Mouse (Mus musculus): ENCODE data around the gene Acly. TPM values are rescaled to one million over a fixed set of nuclear protein-coding genes. Genes with fewer than 3 reads are reported as not detected.

The Acly gene
- total and polyA plus RNA-seq, 3 experiments = 86.9 to 206 (median 139) TPM

DNA sequence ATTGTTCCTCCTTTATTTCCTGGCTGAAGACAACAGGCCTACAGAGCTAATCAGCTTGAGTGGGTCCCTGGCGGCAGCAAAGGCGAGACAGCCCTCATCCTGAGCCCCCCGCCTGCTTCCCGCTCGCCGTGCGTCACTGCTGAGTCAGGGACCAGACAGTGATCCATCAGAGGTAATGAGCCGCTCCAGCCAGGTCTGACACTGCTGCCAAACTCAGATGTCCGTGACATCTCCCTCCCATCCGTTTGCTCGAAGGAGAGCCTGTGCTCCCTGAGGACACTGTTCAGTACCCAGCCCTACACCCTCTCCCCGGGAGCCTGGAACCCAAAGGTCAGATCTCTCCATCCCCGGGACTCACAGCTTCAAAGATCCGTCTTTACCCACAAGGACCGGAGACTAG, 7.0 kb downstream of the Acly start:
- DNase-seq (ENCODE audit: low spot score) (no peak), ATAC-seq (ENCODE audit: extremely low read depth, insufficient number of reproducible peaks, low FRiP score, poor library complexity, severe bottlenecking) (no peak)
- TF ChIP-seq GATA2 (IDR thresholded peaks at IDR 0.05; ENCODE audit: borderline replicate concordance, low read depth, low read length) = no peak
- no peak for TF ChIP-seq TAL1 (conservative IDR thresholded peaks at IDR 0.05; ENCODE audit: low read depth, low read length)
- no peak for TF ChIP-seq POLR2AphosphoS5 (IDR thresholded peaks at IDR 0.05; ENCODE audit: insufficient replicate concordance, low read depth, low read length)
- no peak for TF ChIP-seq GATA1 (IDR thresholded peaks at IDR 0.05; ENCODE audit: borderline replicate concordance, low read length)
- no peak for TF ChIP-seq CTCF (IDR thresholded peaks at IDR 0.05; ENCODE audit: low read depth, low read length)
- H3K27me3 ChIP-seq (ENCODE audit: insufficient read depth, low read length) = no peaks in the 10 kb centered on the region
- H3K36me3 ChIP-seq (replicated peaks) = peaks cover 100% of the 10 kb centered on the region
- H3K4me1 ChIP-seq (ENCODE audit: insufficient read depth, low read depth, low read length) = peaks cover 28% of the 10 kb centered on the region
- H3K4me3 ChIP-seq (ENCODE audit: low read depth, low read length) = no peak overlapping the region
- no peaks in the 10 kb centered on the region for H3K9me3 ChIP-seq (replicated peaks)

DNA sequence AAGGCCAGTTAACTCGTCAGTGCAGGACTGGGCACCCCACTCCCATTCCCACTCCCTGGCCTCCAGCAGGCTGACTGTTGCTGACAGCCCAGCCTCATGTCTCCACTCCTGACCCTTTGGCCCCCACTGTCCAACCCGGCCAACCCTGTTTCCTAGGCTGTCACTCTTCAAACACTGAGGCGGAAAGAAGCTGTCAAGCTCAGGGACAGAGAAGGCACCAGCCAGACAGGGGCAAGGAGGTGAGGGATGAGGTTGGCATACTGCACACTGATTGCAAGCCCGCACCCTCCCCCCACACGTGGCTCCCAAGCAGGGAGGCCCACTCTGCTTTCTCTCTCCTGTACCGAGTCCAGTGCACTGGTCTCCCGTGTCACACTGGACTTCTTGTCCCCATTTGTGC, 8.6 kb downstream of the Acly start:
- DNase-seq (ENCODE audit: low spot score) = no peak
- H3K27me3 ChIP-seq (ENCODE audit: insufficient read depth, low read length) = no peaks in the 10 kb centered on the region
- peaks cover 11% of the 10 kb centered on the region; the same call in 1 of the 2 replicates for H3K4me1 ChIP-seq (ENCODE audit: insufficient read depth, low read depth, low read length)
- no peak overlapping the region for H3K4me3 ChIP-seq (ENCODE audit: low read depth, low read length)
- no peak for ATAC-seq (ENCODE audit: extremely low read depth, insufficient number of reproducible peaks, low FRiP score, poor library complexity, severe bottlenecking)
- no peaks in the 10 kb centered on the region for H3K9me3 ChIP-seq (replicated peaks)
- H3K36me3 ChIP-seq (replicated peaks) = peaks cover 100% of the 10 kb centered on the region
- TF ChIP-seq CTCF (IDR thresholded peaks at IDR 0.05; ENCODE audit: low read depth, low read length) = no peak
- no peak for TF ChIP-seq TAL1 (conservative IDR thresholded peaks at IDR 0.05; ENCODE audit: low read depth, low read length)
- no peak for TF ChIP-seq GATA1 (IDR thresholded peaks at IDR 0.05; ENCODE audit: borderline replicate concordance, low read length)
- no peak for TF ChIP-seq POLR2AphosphoS5 (IDR thresholded peaks at IDR 0.05; ENCODE audit: insufficient replicate concordance, low read depth, low read length)
- no peak for TF ChIP-seq GATA2 (IDR thresholded peaks at IDR 0.05; ENCODE audit: borderline replicate concordance, low read depth, low read length)

DNA sequence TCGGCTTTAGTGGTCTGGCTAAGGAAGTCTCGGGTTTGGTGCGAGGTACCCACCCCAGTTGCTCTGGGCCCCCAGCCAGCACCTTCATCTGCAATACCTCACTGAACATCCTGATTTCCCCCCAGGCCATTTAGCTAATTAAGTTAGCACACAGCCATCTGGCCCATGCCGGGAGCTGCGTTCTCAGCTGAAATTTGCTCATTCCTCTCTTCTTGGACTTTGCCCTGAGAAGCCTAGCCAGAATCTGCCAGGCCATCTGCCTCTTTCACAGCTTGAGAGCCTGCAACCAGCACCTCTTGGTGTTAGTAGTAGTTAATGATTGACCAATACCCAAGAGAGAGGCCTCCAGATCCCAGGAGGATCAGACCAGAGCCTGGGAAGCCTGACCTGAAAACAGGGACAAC, 9.6 kb downstream of the Acly start:
- no peak for TF ChIP-seq GATA2 (IDR thresholded peaks at IDR 0.05; ENCODE audit: borderline replicate concordance, low read depth, low read length)
- TF ChIP-seq GATA1 (IDR thresholded peaks at IDR 0.05; ENCODE audit: borderline replicate concordance, low read length) = no peak
- no peak for TF ChIP-seq TAL1 (conservative IDR thresholded peaks at IDR 0.05; ENCODE audit: low read depth, low read length)
- TF ChIP-seq POLR2AphosphoS5 (IDR thresholded peaks at IDR 0.05; ENCODE audit: insufficient replicate concordance, low read depth, low read length) = no peak
- TF ChIP-seq CTCF (IDR thresholded peaks at IDR 0.05; ENCODE audit: low read depth, low read length) = no peak
- ATAC-seq (ENCODE audit: extremely low read depth, insufficient number of reproducible peaks, low FRiP score, poor library complexity, severe bottlenecking) = no peak
- DNase-seq (ENCODE audit: low spot score) = no peak

DNA sequence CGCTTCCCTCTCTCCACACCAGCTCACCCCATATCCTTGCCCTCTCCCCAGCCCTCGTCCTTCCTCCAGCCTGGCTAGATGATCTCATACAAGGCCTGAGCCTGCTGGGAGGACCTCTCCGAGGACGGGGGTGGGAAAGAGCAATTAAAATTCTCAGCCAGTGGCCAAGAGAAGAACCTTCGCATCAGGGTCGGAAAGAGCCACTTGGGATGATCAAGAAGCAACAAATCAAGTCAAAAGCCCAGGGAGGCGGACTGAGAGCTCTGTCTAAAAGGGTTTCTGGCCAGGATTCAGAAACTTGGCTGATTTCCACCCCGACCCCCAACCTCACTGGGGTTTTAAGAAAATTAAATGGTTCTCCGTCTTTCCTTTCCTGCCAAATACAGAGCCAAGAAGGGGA, 11.5 kb downstream of the Acly start:
- H3K9me3 ChIP-seq (replicated peaks) = no peaks in the 10 kb centered on the region
- ATAC-seq (ENCODE audit: extremely low read depth, insufficient number of reproducible peaks, low FRiP score, poor library complexity, severe bottlenecking) = no peak
- TF ChIP-seq POLR2AphosphoS5 (IDR thresholded peaks at IDR 0.05; ENCODE audit: insufficient replicate concordance, low read depth, low read length) (no peak), GATA2 (IDR thresholded peaks at IDR 0.05; ENCODE audit: borderline replicate concordance, low read depth, low read length) (no peak), TAL1 (conservative IDR thresholded peaks at IDR 0.05; ENCODE audit: low read depth, low read length) (no peak), CTCF (IDR thresholded peaks at IDR 0.05; ENCODE audit: low read depth, low read length) (no peak), GATA1 (IDR thresholded peaks at IDR 0.05; ENCODE audit: borderline replicate concordance, low read length) (no peak)
- no peaks in the 10 kb centered on the region for H3K27me3 ChIP-seq (ENCODE audit: insufficient read depth, low read length)
- peaks cover 99% of the 10 kb centered on the region for H3K36me3 ChIP-seq (replicated peaks)
- DNase-seq (ENCODE audit: low spot score) = no peak
- no peak overlapping the region for H3K4me3 ChIP-seq (ENCODE audit: low read depth, low read length)
- peaks cover 4% of the 10 kb centered on the region; the same call in 1 of the 2 replicates for H3K4me1 ChIP-seq (ENCODE audit: insufficient read depth, low read depth, low read length)

More for the DNA sequence above, 9.6 kb downstream of the Acly start:
- H3K4me3 ChIP-seq (ENCODE audit: low read depth, low read length) = no peak overlapping the region
- H3K4me1 ChIP-seq (ENCODE audit: insufficient read depth, low read depth, low read length) = peaks cover 5% of the 10 kb centered on the region; the same call in 1 of the 2 replicates
- H3K27me3 ChIP-seq (ENCODE audit: insufficient read depth, low read length) = no peaks in the 10 kb centered on the region
- peaks cover 100% of the 10 kb centered on the region for H3K36me3 ChIP-seq (replicated peaks)
- no peaks in the 10 kb centered on the region for H3K9me3 ChIP-seq (replicated peaks)

DNA sequence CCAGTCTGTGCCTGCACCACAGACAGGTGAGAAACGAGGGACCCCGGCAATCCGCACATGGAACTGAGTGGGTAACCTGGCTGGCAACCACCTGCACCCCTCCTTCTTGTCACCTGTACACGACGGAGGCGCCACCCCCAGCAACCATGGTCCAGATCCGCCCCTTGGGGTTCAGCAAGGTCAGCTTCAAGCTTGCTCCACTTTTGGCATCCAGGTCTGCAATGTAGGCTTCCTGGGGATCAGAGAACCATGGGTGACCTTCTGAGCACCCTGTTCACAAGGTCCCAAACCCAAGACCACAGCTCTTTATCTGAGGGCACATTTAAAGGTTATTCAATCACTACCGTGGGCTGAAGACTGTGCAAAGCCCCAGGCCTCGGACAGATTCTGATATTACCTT, 12.0 kb downstream of the Acly start:
- H3K4me1 ChIP-seq (ENCODE audit: insufficient read depth, low read depth, low read length) = peaks cover 4% of the 10 kb centered on the region; the same call in 1 of the 2 replicates
- no peak overlapping the region for H3K4me3 ChIP-seq (ENCODE audit: low read depth, low read length)
- TF ChIP-seq CTCF (IDR thresholded peaks at IDR 0.05; ENCODE audit: low read depth, low read length) (no peak), POLR2AphosphoS5 (IDR thresholded peaks at IDR 0.05; ENCODE audit: insufficient replicate concordance, low read depth, low read length) (no peak), GATA2 (IDR thresholded peaks at IDR 0.05; ENCODE audit: borderline replicate concordance, low read depth, low read length) (no peak), TAL1 (conservative IDR thresholded peaks at IDR 0.05; ENCODE audit: low read depth, low read length) (no peak), GATA1 (IDR thresholded peaks at IDR 0.05; ENCODE audit: borderline replicate concordance, low read length) (no peak)
- H3K27me3 ChIP-seq (ENCODE audit: insufficient read depth, low read length) = no peaks in the 10 kb centered on the region
- ATAC-seq (ENCODE audit: extremely low read depth, insufficient number of reproducible peaks, low FRiP score, poor library complexity, severe bottlenecking) (no peak), DNase-seq (ENCODE audit: low spot score) (no peak)
- no peaks in the 10 kb centered on the region for H3K9me3 ChIP-seq (replicated peaks)
- peaks cover 99% of the 10 kb centered on the region for H3K36me3 ChIP-seq (replicated peaks)

DNA sequence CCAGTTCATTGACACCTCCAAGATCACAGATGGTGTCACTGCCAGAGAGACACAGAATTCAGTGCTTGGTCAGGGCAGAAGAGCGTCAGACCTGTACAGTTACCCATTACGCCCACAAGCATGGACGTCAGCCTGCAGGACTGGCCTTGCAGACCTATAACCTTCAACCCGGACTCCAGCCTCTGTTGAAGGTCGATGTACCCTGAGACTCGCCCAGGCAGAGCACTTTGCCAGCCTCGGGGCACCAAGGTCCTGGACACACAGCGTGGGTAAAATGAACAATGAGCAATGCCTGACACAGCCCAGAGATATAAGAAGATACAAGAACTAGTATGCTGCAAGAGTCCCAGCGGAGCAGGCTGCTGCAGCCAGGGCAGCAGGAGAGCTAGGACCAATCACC, 12.7 kb downstream of the Acly start:
- DNase-seq (ENCODE audit: low spot score) (no peak), ATAC-seq (ENCODE audit: extremely low read depth, insufficient number of reproducible peaks, low FRiP score, poor library complexity, severe bottlenecking) (no peak)
- TF ChIP-seq TAL1 (conservative IDR thresholded peaks at IDR 0.05; ENCODE audit: low read depth, low read length) (no peak), POLR2AphosphoS5 (IDR thresholded peaks at IDR 0.05; ENCODE audit: insufficient replicate concordance, low read depth, low read length) (no peak), CTCF (IDR thresholded peaks at IDR 0.05; ENCODE audit: low read depth, low read length) (no peak), GATA2 (IDR thresholded peaks at IDR 0.05; ENCODE audit: borderline replicate concordance, low read depth, low read length) (no peak), GATA1 (IDR thresholded peaks at IDR 0.05; ENCODE audit: borderline replicate concordance, low read length) (no peak)
- Histone ChIP-seq H3K4me3 (ENCODE audit: low read depth, low read length) (no peak overlapping the region), H3K36me3 (replicated peaks) (peaks cover 99% of the 10 kb centered on the region), H3K9me3 (replicated peaks) (no peaks in the 10 kb centered on the region), H3K27me3 (ENCODE audit: insufficient read depth, low read length) (no peaks in the 10 kb centered on the region), H3K4me1 (ENCODE audit: insufficient read depth, low read depth, low read length) (peaks cover 4% of the 10 kb centered on the region; the same call in 1 of the 2 replicates)
